Mouse (Mus musculus) lung, adult 2 months (tissue): ENCODE results near the gene Pcca.

Experiments used
- CTCF ChIP-seq: fragments of 200-500 bp; IDR thresholded peaks from 2 replicates; pipeline ENCODE4 v1.5.1; 2011; ENCODE audit warnings: mild to moderate bottlenecking, low read length, control low read depth; ENCODE audit not compliant: insufficient read depth
- POLR2A ChIP-seq: fragments of 200-500 bp; IDR thresholded peaks from 2 replicates; pipeline ENCODE4 v1.6.1; 2011; ENCODE audit warnings: low read depth, mild to moderate bottlenecking, control low read depth, low read length, borderline replicate concordance; ENCODE audit errors: extremely low read depth

- TF ChIP-seq CTCF, result no peak
- TF ChIP-seq POLR2A, result no peak
Measured at GRCm38 (mm10) chr14:122713793-122714192, 179.7 kb downstream of the Pcca start.
